Mouse (Mus musculus): ENCODE results near the gene Rps27rt. TPM values are rescaled to one million over a fixed set of nuclear protein-coding genes. Genes with fewer than 3 reads are reported as not detected.
"Not testable (repeated sequence)": the region's sequence is repeated elsewhere in the genome, so short reads cannot be mapped to it uniquely, and the experiment has no call there.

Rps27rt gene
- polyA plus RNA-seq, 1 experiment from 2014 or later: 184 TPM

GRCm38 (mm10) chr9:114979969-114980368 lies 2.6 kb downstream of the Rps27rt start:
- 50% methylated on average over 6 of the region's 6 CpGs for WGBS (ENCODE audit: insufficient replicate concordance)
- no peak overlapping the region for H3K4me3 ChIP-seq (replicated peaks)

DNA sequence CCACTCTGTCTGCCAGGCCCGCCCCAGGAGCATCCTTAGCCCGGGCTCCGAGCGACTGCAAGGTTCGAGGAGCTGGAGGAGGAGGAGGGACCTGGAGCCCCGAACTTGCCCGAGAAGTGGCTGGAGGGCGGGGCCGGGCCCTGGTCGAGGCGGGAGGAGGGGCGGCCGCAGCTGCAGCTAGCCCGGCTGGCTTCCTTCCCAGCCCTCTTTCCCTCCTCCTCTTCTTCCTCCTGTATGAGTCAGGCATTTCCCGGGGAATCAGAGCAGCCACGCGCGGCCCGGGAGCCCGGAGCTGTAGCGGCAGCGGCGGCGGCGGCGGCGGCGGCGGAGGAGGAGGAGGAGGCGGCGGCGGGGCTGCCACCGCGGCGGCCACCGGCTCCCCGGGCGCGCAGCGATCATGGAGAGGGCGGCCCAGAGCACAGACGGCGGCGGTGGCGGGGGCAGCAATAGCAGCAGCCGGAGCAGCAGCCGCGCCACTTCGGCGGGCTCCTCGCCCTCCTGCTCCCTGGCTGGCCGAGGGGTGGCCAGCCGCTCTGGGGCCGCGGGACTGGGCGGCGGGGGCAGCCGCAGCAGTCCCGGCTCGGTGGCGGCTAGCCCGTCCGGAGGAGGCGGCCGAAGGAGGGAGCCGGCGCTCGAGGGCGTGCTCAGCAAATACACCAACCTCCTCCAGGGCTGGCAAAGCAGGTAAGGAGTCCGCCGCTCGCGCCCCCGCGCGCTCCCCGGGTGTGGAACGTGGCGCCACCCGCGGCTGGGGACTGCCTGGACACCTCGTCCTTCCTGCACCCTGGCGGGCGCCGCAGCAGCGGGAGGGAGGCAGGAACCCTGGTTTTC lies 4.0 kb downstream of the Rps27rt start, which contains the start of gene Osbpl10:
Osbpl10 (plus strand) TSS at position 289 of the 831 bp plus-strand sequence.
- peaks cover 60% of the 10 kb centered on the region for H3K27me3 ChIP-seq
- no peak within 1 kb of the TSS for H3K27ac ChIP-seq (replicated peaks)
- H3K4me1 ChIP-seq (replicated peaks): no peaks in the 10 kb centered on the region
- no peak within 1 kb of the TSS for H3K9ac ChIP-seq
- peak; percentile 28; the same call in 1 of the 2 replicates for ATAC-seq (ENCODE audit: insufficient read depth)
- no peaks in the 10 kb centered on the region for H3K36me3 ChIP-seq (replicated peaks)
- under 1% methylated on average over 86 of the region's 86 CpGs for WGBS (ENCODE audit: insufficient replicate concordance)
- H3K4me2 ChIP-seq: peak within 1 kb of the TSS; percentile 73
- H3K9me3 ChIP-seq (replicated peaks): no peaks in the 10 kb centered on the region
- peak within 1 kb of the TSS; percentile 53 for H3K4me3 ChIP-seq (replicated peaks)

More at GRCm38 (mm10) chr9:114979969-114980368, 2.6 kb downstream of the Rps27rt start:
- Histone ChIP-seq H3K9me3 (replicated peaks) (no peaks in the 10 kb centered on the region), H3K4me1 (replicated peaks) (no peaks in the 10 kb centered on the region), H3K4me2 (no peak overlapping the region), H3K9ac (no peak overlapping the region), H3K36me3 (replicated peaks) (no peaks in the 10 kb centered on the region), H3K27me3 (peaks cover 60% of the 10 kb centered on the region), H3K27ac (replicated peaks) (no peak overlapping the region)
- no peak for ATAC-seq (ENCODE audit: insufficient read depth)

GRCm38 (mm10) chr9:114977461-114978280 lies 4.9 kb downstream of the Rps27rt start:
- no peaks in the 10 kb centered on the region for H3K36me3 ChIP-seq (replicated peaks)
- H3K9me3 ChIP-seq (replicated peaks): no peaks in the 10 kb centered on the region
- 8% methylated on average over 29 of the region's 31 CpGs for WGBS (ENCODE audit: insufficient replicate concordance)
- H3K4me1 ChIP-seq (replicated peaks): no peaks in the 10 kb centered on the region
- H3K27ac ChIP-seq (replicated peaks): no peak overlapping the region
- H3K9ac ChIP-seq: no peak overlapping the region
- H3K27me3 ChIP-seq: peaks cover 60% of the 10 kb centered on the region
- peak overlapping the region; percentile 73 for H3K4me2 ChIP-seq
- peak; percentile 31; the same call in 1 of the 2 replicates for ATAC-seq (ENCODE audit: insufficient read depth)
- H3K4me3 ChIP-seq (replicated peaks): peak overlapping the region; percentile 53

GRCm38 (mm10) chr9:114966286-114966685 lies 16.3 kb downstream of the Rps27rt start:
- H3K4me2 ChIP-seq; H3K4me3 ChIP-seq (replicated peaks); H3K9ac ChIP-seq; H3K36me3 ChIP-seq (replicated peaks); H3K9me3 ChIP-seq (replicated peaks); H3K27ac ChIP-seq (replicated peaks); H3K27me3 ChIP-seq; H3K4me1 ChIP-seq (replicated peaks); ATAC-seq (ENCODE audit: insufficient read depth): not testable (repeated sequence)
- WGBS (ENCODE audit: insufficient replicate concordance): 69% methylated on average over 7 of the region's 7 CpGs

- no peak overlapping the region for H3K4me3 ChIP-seq (replicated peaks)
- no peak overlapping the region for H3K27ac ChIP-seq (replicated peaks)
- H3K4me2 ChIP-seq: no peak overlapping the region
- WGBS (ENCODE audit: insufficient replicate concordance): 40% methylated on average over 3 of the region's 3 CpGs
- no peaks in the 10 kb centered on the region for H3K4me1 ChIP-seq (replicated peaks)
- no peaks in the 10 kb centered on the region for H3K36me3 ChIP-seq (replicated peaks)
- H3K9me3 ChIP-seq (replicated peaks): no peaks in the 10 kb centered on the region
- H3K9ac ChIP-seq: no peak overlapping the region
- no peak for ATAC-seq (ENCODE audit: insufficient read depth)
- no peaks in the 10 kb centered on the region for H3K27me3 ChIP-seq
These were observed 18.4 kb downstream of the Rps27rt start for GRCm38 (mm10) chr9:114964093-114964492.

GRCm38 (mm10) chr9:114960844-114961243 lies 21.7 kb downstream of the Rps27rt start:
- Histone ChIP-seq H3K27ac (replicated peaks) (no peak overlapping the region), H3K4me2 (no peak overlapping the region), H3K9me3 (replicated peaks) (no peaks in the 10 kb centered on the region), H3K27me3 (no peaks in the 10 kb centered on the region), H3K9ac (no peak overlapping the region), H3K36me3 (replicated peaks) (no peaks in the 10 kb centered on the region), H3K4me3 (replicated peaks) (no peak overlapping the region), H3K4me1 (replicated peaks) (no peaks in the 10 kb centered on the region)
- WGBS (ENCODE audit: insufficient replicate concordance): 41% methylated on average over 6 of the region's 6 CpGs
- no peak for ATAC-seq (ENCODE audit: insufficient read depth)

- no peaks in the 10 kb centered on the region for H3K9me3 ChIP-seq (replicated peaks)
- H3K27me3 ChIP-seq: no peaks in the 10 kb centered on the region
- no peaks in the 10 kb centered on the region for H3K36me3 ChIP-seq (replicated peaks)
- no peak overlapping the region for H3K4me2 ChIP-seq
- 57% methylated on average over 4 of the region's 4 CpGs for WGBS (ENCODE audit: insufficient replicate concordance)
- no peak overlapping the region for H3K4me3 ChIP-seq (replicated peaks)
- H3K27ac ChIP-seq (replicated peaks): no peak overlapping the region
- no peaks in the 10 kb centered on the region for H3K4me1 ChIP-seq (replicated peaks)
- no peak for ATAC-seq (ENCODE audit: insufficient read depth)
- no peak overlapping the region for H3K9ac ChIP-seq
These were observed 22.3 kb downstream of the Rps27rt start for GRCm38 (mm10) chr9:114960043-114960789.

DNA sequence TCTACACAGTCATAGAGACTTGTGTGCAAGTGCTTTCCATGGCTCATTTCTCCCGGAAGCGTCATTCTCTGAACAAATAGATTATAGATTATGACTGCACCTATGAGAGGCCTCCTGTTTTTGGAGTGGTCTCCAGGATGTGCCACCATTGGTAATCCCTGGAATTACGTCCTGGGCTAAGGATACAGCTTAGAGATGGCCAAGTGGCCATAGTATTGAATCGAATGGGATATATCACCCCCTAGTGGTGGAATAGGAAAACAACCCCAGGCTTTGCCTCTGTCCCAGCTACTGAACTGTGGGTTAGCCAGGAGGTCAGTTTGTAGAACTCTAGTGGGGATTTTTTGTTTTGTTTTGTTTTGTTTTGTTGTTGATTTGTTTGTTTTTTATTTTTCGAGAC lies 25.6 kb downstream of the Rps27rt start:
- ATAC-seq (ENCODE audit: insufficient read depth): no peak
- WGBS (ENCODE audit: insufficient replicate concordance): 35% methylated on average over 5 of the region's 5 CpGs
- H3K4me3 ChIP-seq (replicated peaks): no peak overlapping the region
- H3K36me3 ChIP-seq (replicated peaks): no peaks in the 10 kb centered on the region
- no peaks in the 10 kb centered on the region for H3K9me3 ChIP-seq (replicated peaks)
- H3K4me1 ChIP-seq (replicated peaks): no peaks in the 10 kb centered on the region
- H3K27ac ChIP-seq (replicated peaks): no peak overlapping the region
- H3K4me2 ChIP-seq: no peak overlapping the region
- no peaks in the 10 kb centered on the region for H3K27me3 ChIP-seq
- no peak overlapping the region for H3K9ac ChIP-seq

DNA sequence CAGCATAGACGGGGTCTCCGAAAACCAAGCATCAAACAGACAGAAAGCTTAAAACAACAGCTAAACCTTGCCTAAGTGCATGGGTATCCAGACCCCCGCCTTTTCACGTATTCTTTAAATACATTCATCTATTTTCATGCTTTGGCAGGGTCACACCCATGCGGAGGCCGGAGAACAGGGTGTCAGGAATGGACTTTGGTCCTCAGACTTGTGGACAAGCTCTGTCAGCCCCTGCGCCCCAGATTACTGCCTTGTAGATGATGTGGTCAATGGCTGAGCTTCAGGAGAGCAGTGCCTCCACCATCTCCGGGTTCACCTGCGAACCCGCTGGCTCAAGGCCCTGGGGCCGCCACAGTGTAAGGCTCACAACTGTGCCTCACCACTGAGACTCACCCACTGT lies 27.2 kb downstream of the Rps27rt start:
- ATAC-seq (ENCODE audit: insufficient read depth): no peak
- Histone ChIP-seq H3K9me3 (replicated peaks) (no peaks in the 10 kb centered on the region), H3K36me3 (replicated peaks) (no peaks in the 10 kb centered on the region), H3K9ac (no peak overlapping the region), H3K4me3 (replicated peaks) (no peak overlapping the region), H3K4me2 (no peak overlapping the region), H3K27ac (replicated peaks) (no peak overlapping the region), H3K4me1 (replicated peaks) (peaks cover 2% of the 10 kb centered on the region), H3K27me3 (no peaks in the 10 kb centered on the region)
- 76% methylated on average over 11 of the region's 11 CpGs for WGBS (ENCODE audit: insufficient replicate concordance)

GRCm38 (mm10) chr9:114952866-114953265 lies 29.7 kb downstream of the Rps27rt start:
- Histone ChIP-seq H3K27me3 (no peaks in the 10 kb centered on the region), H3K27ac (replicated peaks) (no peak overlapping the region), H3K9me3 (replicated peaks) (no peaks in the 10 kb centered on the region), H3K9ac (no peak overlapping the region), H3K4me1 (replicated peaks) (peaks cover 6% of the 10 kb centered on the region), H3K36me3 (replicated peaks) (no peaks in the 10 kb centered on the region), H3K4me3 (replicated peaks) (no peak overlapping the region), H3K4me2 (no peak overlapping the region)
- 15% methylated on average over 1 of the region's 1 CpGs for WGBS (ENCODE audit: insufficient replicate concordance)
- ATAC-seq (ENCODE audit: insufficient read depth): no peak

GRCm38 (mm10) chr9:114948395-114948794 lies 34.1 kb downstream of the Rps27rt start:
- H3K36me3 ChIP-seq (replicated peaks): no peaks in the 10 kb centered on the region
- H3K4me3 ChIP-seq (replicated peaks): no peak overlapping the region
- peaks cover 6% of the 10 kb centered on the region for H3K4me1 ChIP-seq (replicated peaks)
- no peak overlapping the region for H3K9ac ChIP-seq
- H3K27ac ChIP-seq (replicated peaks): no peak overlapping the region
- WGBS (ENCODE audit: insufficient replicate concordance): 28% methylated on average over 5 of the region's 5 CpGs
- ATAC-seq (ENCODE audit: insufficient read depth): no peak
- no peak overlapping the region for H3K4me2 ChIP-seq
- H3K9me3 ChIP-seq (replicated peaks): no peaks in the 10 kb centered on the region
- H3K27me3 ChIP-seq: no peaks in the 10 kb centered on the region

Data from liver, embryonic 15.5 days (tissue).